Mouse (Mus musculus) E14TG2a.4 (cell line): ENCODE results near the gene Sde2.

Experiments
- H3K27me3 ChIP-seq: 2 replicates; pipeline ENCODE4 v1.6.1; 2014; ENCODE audit warnings: low read length, control low read depth; ENCODE audit not compliant: insufficient read depth
- H3K36me3 ChIP-seq: 2 replicates; pipeline ENCODE4 v1.6.1; 2014; ENCODE audit warnings: low read length, control low read depth; ENCODE audit not compliant: insufficient read depth
- H3K4me1 ChIP-seq: replicated peaks from 2 replicates; pipeline ENCODE4 v1.6.1; 2014; ENCODE audit warnings: low read depth, low read length, control low read depth
- H3K4me3 ChIP-seq: replicated peaks from 2 replicates; pipeline ENCODE4 v1.5.1; 2014; ENCODE audit warnings: mild to moderate bottlenecking, low read length
- H3K9me3 ChIP-seq: 2 replicates; pipeline ENCODE4 v1.6.1; 2014; ENCODE audit warnings: low read length, control low read depth
- CTCF ChIP-seq: conservative IDR thresholded peaks from 2 replicates; pipeline ENCODE4 v1.5.1; 2014; ENCODE audit warnings: low read length
- NANOG ChIP-seq: IDR thresholded peaks from 2 replicates; pipeline ENCODE4 v1.6.1; 2014; ENCODE audit warnings: borderline replicate concordance, low read length, mixed read lengths
- POU5F1 ChIP-seq: IDR thresholded peaks from 2 replicates; pipeline ENCODE4 v1.6.1; 2014; ENCODE audit warnings: low read length, borderline replicate concordance

The Sde2 gene

DNA sequence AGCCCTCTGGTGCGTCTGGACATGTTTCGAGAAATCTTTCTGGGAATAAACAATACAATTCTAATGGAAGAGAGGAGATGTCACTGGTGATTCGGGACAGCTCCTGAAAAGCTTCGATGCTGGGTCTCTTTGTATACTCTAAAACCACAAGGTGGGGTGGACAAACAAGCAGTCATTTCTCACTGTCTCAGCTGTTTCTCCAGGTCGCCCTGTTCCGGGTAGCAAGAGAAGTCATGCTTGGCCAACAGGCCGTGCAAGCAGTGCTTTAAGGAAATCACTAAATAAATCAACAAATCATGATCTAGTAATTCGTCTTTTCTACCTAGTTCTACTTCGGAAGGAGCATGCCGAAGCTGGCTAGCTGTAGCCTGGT lies 52.7 kb downstream of the Sde2 start:
- TF ChIP-seq NANOG: no peak
- no peak for TF ChIP-seq CTCF
- TF ChIP-seq POU5F1: no peak
- Histone ChIP-seq H3K27me3 (no peaks in the 10 kb centered on the region), H3K4me1 (peaks cover 78% of the 10 kb centered on the region), H3K4me3 (peak overlapping the region; percentile 94), H3K9me3 (no peaks in the 10 kb centered on the region), H3K36me3 (peaks cover 46% of the 10 kb centered on the region)

DNA sequence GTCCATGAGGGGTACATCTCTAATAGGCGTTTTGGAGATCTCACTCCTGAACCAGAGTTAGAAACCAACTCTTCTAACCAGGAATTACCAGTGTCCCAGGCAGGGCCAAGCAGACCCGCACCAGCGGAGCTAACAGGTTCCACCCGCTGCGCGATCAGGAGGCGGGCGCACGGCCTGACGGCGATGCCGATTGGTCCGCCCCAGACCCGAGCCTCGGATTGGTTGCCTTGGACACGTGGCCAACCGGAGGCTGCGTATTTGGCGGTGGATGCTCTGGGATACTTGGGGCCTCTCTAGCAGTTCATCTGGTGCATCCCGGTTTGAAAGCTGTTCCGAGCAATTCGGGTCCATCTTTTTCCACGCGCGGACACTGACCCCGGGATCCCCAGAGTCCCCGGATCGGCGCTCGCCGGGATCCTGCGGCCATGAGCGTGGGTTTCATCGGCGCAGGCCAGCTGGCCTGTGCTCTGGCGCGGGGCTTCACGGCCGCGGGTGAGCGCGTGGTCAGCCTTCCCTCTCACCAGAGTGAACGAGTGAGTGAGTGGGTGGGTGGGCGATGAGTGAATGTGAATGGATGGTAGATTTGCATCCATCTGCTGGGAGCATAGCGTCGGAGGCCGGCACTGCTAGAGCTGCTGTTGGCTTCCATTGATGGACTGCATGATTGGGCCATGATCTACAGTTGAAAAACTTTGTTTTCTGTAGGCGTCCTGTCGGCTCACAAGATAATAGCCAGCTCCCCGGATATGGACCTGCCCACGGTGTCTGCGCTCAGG lies 53.3 kb downstream of the Sde2 start, which contains the start of gene Pycr2:
TSS of gene Pycr2 (plus strand) at position 255 of the 776 bp plus-strand sequence.
- peaks cover 83% of the 10 kb centered on the region for H3K4me1 ChIP-seq
- H3K9me3 ChIP-seq: no peaks in the 10 kb centered on the region
- peaks cover 46% of the 10 kb centered on the region for H3K36me3 ChIP-seq
- TF ChIP-seq NANOG: no peak
- TF ChIP-seq CTCF: no peak
- TF ChIP-seq POU5F1: no peak
- H3K27me3 ChIP-seq: no peaks in the 10 kb centered on the region
- H3K4me3 ChIP-seq: peak within 1 kb of the TSS; percentile 94

DNA sequence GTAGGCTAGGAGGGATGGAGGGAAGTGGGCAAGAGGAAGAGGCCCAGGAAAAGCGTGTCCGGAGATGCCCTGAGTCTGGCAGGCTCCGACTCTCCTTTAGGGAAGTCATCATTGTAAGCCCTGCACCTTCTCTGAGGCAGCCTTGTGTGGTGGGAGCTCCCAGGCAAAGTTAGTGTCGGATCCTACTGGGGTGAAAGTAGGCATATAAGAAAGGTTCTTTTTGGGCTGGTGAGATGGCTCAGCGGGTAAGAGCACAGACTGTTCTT lies 53.8 kb downstream of the Sde2 start:
- TF ChIP-seq NANOG (no peak), CTCF (no peak), POU5F1 (no peak)
- peak overlapping the region; percentile 94 for H3K4me3 ChIP-seq
- H3K9me3 ChIP-seq: no peaks in the 10 kb centered on the region
- no peaks in the 10 kb centered on the region for H3K27me3 ChIP-seq
- peaks cover 84% of the 10 kb centered on the region for H3K4me1 ChIP-seq
- H3K36me3 ChIP-seq: peaks cover 43% of the 10 kb centered on the region

DNA sequence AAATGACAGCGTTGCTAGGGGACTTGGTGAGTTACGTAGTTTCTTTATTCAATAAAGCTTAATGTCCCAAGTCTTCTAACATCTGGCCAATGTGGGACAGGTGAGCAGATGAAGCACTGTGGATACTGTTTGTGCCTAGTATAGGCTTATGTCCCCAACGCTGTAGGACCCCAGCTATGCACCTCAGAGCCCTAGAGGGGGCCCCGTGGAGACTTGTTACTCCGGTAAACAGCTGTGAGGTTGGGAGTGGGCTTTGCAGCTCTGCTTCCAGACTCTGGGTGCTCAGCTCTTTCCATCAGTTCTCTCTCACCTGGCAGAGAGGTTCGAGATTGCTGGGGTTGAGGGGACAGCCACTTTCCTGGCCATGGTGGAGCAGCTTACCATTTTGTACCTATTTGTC lies 54.4 kb downstream of the Sde2 start:
- H3K27me3 ChIP-seq: no peaks in the 10 kb centered on the region

DNA sequence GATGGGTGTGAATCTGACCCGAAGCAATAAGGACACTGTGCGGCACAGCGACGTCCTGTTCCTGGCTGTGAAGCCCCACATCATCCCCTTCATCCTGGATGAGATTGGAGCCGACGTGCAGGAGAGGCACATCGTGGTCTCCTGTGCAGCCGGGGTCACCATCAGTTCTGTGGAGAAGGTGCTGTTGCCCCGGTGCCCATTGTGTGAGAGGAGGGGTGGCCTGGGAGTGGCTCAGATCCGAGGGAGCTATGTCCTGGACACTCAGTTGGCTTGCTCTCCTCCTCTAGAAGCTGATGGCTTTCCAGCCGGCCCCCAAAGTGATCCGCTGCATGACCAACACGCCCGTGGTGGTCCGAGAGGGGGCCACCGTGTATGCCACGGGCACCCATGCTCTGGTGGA lies 54.9 kb downstream of the Sde2 start:
- no peak for TF ChIP-seq NANOG

More for the DNA sequence above, 54.4 kb downstream of the Sde2 start:
- Histone ChIP-seq H3K4me1 (peaks cover 86% of the 10 kb centered on the region), H3K4me3 (peak overlapping the region; percentile 94), H3K36me3 (peaks cover 43% of the 10 kb centered on the region), H3K9me3 (no peaks in the 10 kb centered on the region)
- TF ChIP-seq POU5F1 (no peak), NANOG (no peak), CTCF (no peak)

DNA sequence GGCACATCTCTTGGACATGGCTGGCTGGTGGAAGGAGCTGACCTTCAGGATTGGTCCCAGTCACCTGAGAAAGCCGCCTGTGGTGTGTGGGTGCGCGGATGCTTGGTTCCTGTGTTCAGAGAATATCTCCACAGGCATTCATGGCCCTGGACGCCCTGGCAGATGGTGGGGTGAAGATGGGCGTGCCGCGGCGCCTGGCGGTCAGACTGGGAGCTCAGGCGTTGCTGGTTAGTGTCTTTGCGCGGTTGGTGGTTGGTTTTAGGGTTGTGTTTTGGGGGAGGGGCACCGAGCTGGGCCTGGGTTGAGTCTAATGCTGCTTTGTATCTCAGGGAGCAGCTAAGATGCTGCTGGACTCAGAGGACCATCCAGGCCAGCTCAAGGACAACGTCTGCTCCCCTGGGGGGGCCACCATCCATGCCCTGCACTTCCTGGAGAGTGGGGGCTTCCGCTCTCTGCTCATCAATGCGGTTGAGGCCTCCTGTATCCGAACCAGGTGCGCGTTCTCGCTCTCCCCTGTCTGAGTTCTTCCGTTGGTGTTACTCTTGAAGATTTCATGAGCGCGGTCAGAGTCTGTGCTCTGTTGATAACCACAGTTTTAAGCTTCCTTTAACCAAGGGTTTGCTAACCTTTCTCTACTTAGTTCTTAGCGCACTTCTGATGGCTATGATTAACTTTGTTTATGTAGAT lies 55.7 kb downstream of the Sde2 start:
- peaks cover 88% of the 10 kb centered on the region for H3K4me1 ChIP-seq
- H3K4me3 ChIP-seq: peak overlapping the region; percentile 94
- no peaks in the 10 kb centered on the region for H3K9me3 ChIP-seq
- no peaks in the 10 kb centered on the region for H3K27me3 ChIP-seq
- peaks cover 43% of the 10 kb centered on the region for H3K36me3 ChIP-seq
- no peak for TF ChIP-seq CTCF
- no peak for TF ChIP-seq NANOG
- no peak for TF ChIP-seq POU5F1

More for the DNA sequence above, 54.9 kb downstream of the Sde2 start:
- Histone ChIP-seq H3K4me3 (peak overlapping the region; percentile 94), H3K9me3 (no peaks in the 10 kb centered on the region), H3K36me3 (peaks cover 43% of the 10 kb centered on the region), H3K27me3 (no peaks in the 10 kb centered on the region), H3K4me1 (peaks cover 86% of the 10 kb centered on the region)

DNA sequence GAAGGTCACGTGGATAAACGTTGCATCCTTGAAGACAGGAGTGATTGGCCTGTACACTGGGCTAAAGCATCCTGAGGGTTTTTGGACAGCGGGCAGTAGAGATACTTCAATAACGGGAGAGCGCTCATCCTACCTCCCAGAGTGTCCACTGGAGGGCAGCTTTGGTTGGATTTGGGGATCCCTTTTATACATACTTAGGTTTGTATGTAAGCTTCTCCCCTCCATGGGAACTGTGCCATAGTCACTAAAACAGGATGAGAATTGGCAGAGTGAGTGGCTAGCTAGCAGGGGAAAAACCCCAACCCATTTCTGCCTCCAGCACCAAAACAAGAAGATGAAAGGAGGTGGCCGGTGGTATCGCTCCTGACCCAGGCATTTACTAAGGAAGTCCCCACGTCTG lies 60.2 kb downstream of the Sde2 start:
- TF ChIP-seq POU5F1 (no peak), NANOG (no peak), CTCF (no peak)
- Histone ChIP-seq H3K4me1 (peaks cover 97% of the 10 kb centered on the region), H3K4me3 (0 out of 2 replicates have a peak overlapping the region, but pooled peaks have one; percentile 8), H3K27me3 (no peaks in the 10 kb centered on the region; the same call in 1 of the 2 replicates), H3K9me3 (no peaks in the 10 kb centered on the region), H3K36me3 (peaks cover 33% of the 10 kb centered on the region)

DNA sequence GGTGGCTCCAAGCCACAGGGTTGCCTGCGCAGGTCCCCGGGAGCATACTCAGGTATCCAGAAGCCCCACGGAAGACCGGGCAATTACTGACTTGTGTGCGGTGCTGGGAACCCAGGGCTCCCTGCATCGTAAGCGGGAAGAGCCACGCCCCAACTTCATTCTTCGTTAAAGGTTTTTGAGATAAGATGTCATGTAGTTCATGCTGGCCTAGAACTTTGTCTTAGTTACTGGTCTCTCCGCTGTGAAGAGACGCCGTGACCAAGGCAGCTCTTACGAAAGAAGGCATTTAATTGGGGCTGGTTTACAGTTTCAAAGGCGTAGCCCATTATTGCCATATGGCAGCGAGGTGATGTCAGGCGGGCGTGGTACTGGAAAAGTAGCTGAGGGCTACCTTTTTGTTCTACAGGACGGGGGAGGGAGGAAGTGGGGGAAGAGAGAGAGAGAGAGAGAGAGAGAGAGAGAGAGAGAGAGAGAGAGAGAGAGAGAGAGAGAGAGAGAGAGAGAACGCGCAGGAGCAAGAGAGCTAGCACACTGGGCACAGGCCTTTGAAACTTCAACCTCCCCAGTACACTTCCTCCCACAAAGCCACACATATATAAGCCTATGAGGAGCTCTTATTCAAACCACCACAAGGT lies 60.8 kb downstream of the Sde2 start:
- Histone ChIP-seq H3K4me1 (peaks cover 91% of the 10 kb centered on the region), H3K36me3 (peaks cover 27% of the 10 kb centered on the region), H3K27me3 (no peaks in the 10 kb centered on the region; the same call in 1 of the 2 replicates), H3K9me3 (no peaks in the 10 kb centered on the region), H3K4me3 (no peak overlapping the region)
- no peak for TF ChIP-seq NANOG
- no peak for TF ChIP-seq CTCF
- TF ChIP-seq POU5F1: no peak
